Mouse (Mus musculus): ENCODE data around the gene Ank. TPM values are rescaled to one million over a fixed set of nuclear protein-coding genes. Genes with fewer than 3 reads are reported as not detected.

Ank gene
- polyA plus RNA-seq, 1 experiment from 2014 or later = 23.3 TPM

DNA sequence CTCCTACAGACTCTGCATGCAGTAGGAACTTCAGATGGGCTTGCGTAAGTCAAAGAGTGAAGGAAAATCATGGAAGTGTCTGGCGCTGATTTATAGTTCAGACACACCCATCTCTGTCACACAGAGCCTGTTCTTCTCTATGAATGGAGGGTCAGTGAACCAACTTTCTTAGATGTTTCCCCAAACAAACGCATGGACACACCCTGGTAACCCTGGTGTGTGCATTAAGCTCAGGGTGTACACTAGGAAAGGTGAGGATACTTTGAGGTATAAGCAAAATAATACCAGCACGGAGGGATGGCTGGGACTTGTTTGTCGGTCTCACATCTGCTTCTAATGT is 19.8 kb downstream of the Ank start:
- ATAC-seq (ENCODE audit: insufficient number of reproducible peaks, low FRiP score, low TSS enrichment, low read depth) = no peak
- H3K27me3 ChIP-seq = no peaks in the 10 kb centered on the region
- no peaks in the 10 kb centered on the region for H3K36me3 ChIP-seq
- H3K9me3 ChIP-seq (replicated peaks) = no peaks in the 10 kb centered on the region
- H3K4me2 ChIP-seq (replicated peaks) = peak overlapping the region; percentile 37
- peak overlapping the region; percentile 61 for H3K27ac ChIP-seq (replicated peaks)
- no peak overlapping the region for H3K9ac ChIP-seq
- peaks cover 46% of the 10 kb centered on the region for H3K4me1 ChIP-seq
- H3K4me3 ChIP-seq (replicated peaks) = peak overlapping the region; percentile 2; the same call in 1 of the 2 replicates
- 30% methylated on average over 5 of the region's 5 CpGs for WGBS

DNA sequence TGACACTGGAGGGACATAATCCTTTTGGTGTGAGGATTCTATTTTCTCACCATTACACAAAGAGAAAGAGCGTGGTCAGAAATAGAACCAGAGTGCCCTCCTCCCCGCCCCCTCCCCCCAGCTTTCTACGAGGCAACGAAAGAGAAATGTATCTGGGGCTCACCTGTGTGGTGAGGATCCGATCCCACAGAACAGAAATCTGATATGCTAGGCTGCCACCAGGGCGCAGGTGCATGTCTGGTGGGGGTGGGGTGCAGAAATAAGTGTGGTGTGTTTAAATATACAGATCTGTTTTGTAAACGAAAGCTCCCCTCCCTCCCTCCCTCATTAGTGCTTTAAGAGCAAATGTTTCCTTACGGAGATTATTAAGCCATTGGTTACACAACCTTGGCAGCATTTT is 20.6 kb downstream of the Ank start:
- Histone ChIP-seq H3K9ac (no peak overlapping the region), H3K4me1 (peaks cover 46% of the 10 kb centered on the region), H3K27me3 (no peaks in the 10 kb centered on the region), H3K27ac (replicated peaks) (0 out of 2 replicates have a peak overlapping the region, but pooled peaks have one; percentile 61), H3K4me2 (replicated peaks) (no peak overlapping the region), H3K36me3 (no peaks in the 10 kb centered on the region), H3K9me3 (replicated peaks) (no peaks in the 10 kb centered on the region), H3K4me3 (replicated peaks) (no peak overlapping the region)
- peak; percentile 26; the same call in 1 of the 2 replicates for ATAC-seq (ENCODE audit: insufficient number of reproducible peaks, low FRiP score, low TSS enrichment, low read depth)
- WGBS = 33% methylated on average over 8 of the region's 8 CpGs

DNA sequence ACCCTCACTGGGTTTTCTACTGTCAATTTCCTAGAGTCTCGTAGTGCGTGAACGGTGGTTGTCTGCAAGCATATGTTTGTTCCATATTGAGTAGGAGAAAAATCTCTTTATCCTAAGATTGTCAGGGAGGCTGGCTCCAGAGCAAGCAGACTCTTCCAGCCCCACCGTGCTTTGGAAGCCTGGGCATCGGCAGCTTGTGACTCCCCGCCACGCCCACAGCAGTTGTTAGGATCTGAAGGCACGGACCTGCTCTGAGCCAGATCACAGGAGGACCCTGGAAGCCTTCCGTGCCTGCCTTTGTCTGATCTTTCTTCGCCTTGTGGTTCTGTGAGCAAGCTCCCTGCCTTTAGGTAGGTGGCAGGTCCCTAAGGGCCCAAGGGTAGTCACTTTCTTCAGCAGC is 21.6 kb downstream of the Ank start:
- H3K27ac ChIP-seq (replicated peaks) = no peak overlapping the region
- H3K27me3 ChIP-seq = no peaks in the 10 kb centered on the region
- no peak overlapping the region for H3K9ac ChIP-seq
- WGBS = 55% methylated on average over 10 of the region's 10 CpGs
- no peak overlapping the region for H3K4me3 ChIP-seq (replicated peaks)
- H3K4me1 ChIP-seq = peaks cover 46% of the 10 kb centered on the region
- H3K4me2 ChIP-seq (replicated peaks) = no peak overlapping the region
- H3K36me3 ChIP-seq = no peaks in the 10 kb centered on the region
- H3K9me3 ChIP-seq (replicated peaks) = no peaks in the 10 kb centered on the region
- no peak for ATAC-seq (ENCODE audit: insufficient number of reproducible peaks, low FRiP score, low TSS enrichment, low read depth)

DNA sequence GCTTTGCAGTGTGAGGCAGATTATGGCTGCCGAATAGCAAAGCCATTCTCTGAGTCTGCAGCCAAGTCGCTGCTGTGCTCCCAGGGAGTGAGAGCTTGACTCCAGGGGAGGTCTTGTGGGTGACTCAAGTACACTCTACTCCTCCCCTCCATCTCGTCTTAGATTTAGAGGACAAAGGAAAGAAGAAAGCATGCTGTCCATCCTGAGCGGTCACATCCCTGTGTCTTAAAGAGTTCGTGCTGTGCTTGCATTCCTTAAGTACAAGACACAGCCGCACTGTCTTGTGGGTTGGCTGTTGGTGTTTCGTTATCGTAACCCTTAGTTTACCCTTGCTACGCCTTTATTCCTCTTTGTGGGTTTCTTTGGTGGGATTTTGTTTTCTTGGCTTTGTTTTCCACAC is 24.2 kb downstream of the Ank start:
- Histone ChIP-seq H3K4me3 (replicated peaks) (no peak overlapping the region), H3K27ac (replicated peaks) (peak overlapping the region; percentile 39; the same call in 1 of the 2 replicates), H3K4me1 (peaks cover 51% of the 10 kb centered on the region), H3K9ac (no peak overlapping the region), H3K27me3 (no peaks in the 10 kb centered on the region), H3K9me3 (replicated peaks) (no peaks in the 10 kb centered on the region), H3K4me2 (replicated peaks) (no peak overlapping the region), H3K36me3 (no peaks in the 10 kb centered on the region)
- no peak for ATAC-seq (ENCODE audit: insufficient number of reproducible peaks, low FRiP score, low TSS enrichment, low read depth)
- WGBS = 59% methylated on average over 9 of the region's 9 CpGs

DNA sequence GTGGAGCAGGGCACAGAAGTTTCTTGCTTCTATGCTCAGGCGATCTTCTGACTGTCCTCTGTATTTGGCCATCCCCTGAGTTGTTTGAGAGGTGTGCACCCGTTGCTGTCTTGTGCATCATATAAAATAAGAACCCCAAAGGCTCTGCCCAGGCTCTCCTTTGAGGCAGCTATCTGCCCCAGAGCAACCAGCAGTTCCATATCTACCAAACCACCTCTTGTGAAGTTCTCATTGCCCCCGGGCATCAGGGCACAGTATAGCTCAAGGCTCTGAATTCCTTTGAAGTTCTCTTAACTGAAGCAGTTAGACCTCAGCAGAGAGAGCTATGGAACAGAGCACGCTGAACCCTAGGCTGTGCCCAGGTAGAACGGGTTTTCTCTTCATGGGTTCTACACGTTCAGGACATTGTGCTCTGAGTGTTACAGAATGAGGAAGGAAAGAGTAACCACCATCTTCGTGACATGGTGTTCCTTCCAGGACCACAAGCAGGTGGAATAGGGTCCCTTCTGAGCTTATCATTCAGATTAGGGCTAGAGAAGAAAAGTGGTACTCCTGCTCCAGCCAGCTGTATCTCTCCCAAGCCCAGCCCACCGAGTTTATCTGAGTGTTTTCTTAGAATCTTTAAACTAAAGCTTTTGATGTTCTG is 25.1 kb downstream of the Ank start:
- H3K27ac ChIP-seq (replicated peaks) = no peak overlapping the region
- no peaks in the 10 kb centered on the region for H3K27me3 ChIP-seq
- H3K36me3 ChIP-seq = no peaks in the 10 kb centered on the region
- ATAC-seq (ENCODE audit: insufficient number of reproducible peaks, low FRiP score, low TSS enrichment, low read depth) = no peak
- H3K4me1 ChIP-seq = peaks cover 43% of the 10 kb centered on the region
- H3K9ac ChIP-seq = no peak overlapping the region
- WGBS = 83% methylated on average over 8 of the region's 8 CpGs
- no peaks in the 10 kb centered on the region for H3K9me3 ChIP-seq (replicated peaks)
- no peak overlapping the region for H3K4me2 ChIP-seq (replicated peaks)
- no peak overlapping the region for H3K4me3 ChIP-seq (replicated peaks)

DNA sequence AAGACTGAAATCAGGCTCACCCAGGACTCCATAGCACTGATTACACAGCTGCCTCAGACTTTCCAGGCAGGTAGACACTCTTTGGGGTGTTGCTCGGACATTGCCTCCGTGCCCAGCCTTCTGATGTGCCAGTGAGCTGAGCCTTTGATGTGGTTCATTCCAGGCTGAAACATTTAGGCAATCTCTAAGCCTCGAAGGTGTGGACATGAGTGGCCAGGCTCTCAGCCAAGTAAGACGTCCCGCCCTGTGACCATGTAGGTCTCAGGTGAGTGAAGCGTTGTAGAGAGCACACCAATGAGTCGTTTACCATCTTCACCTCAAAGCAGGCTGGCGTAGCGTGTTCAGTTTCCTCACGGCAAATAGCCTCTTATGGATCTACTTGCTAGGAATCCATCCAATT is 25.7 kb downstream of the Ank start:
- no peak overlapping the region for H3K4me2 ChIP-seq (replicated peaks)
- H3K4me3 ChIP-seq (replicated peaks) = no peak overlapping the region
- no peaks in the 10 kb centered on the region for H3K27me3 ChIP-seq
- H3K36me3 ChIP-seq = no peaks in the 10 kb centered on the region
- 83% methylated on average over 10 of the region's 10 CpGs for WGBS
- H3K9ac ChIP-seq = no peak overlapping the region
- ATAC-seq (ENCODE audit: insufficient number of reproducible peaks, low FRiP score, low TSS enrichment, low read depth) = no peak
- H3K27ac ChIP-seq (replicated peaks) = no peak overlapping the region
- peaks cover 43% of the 10 kb centered on the region for H3K4me1 ChIP-seq
- no peaks in the 10 kb centered on the region for H3K9me3 ChIP-seq (replicated peaks)

DNA sequence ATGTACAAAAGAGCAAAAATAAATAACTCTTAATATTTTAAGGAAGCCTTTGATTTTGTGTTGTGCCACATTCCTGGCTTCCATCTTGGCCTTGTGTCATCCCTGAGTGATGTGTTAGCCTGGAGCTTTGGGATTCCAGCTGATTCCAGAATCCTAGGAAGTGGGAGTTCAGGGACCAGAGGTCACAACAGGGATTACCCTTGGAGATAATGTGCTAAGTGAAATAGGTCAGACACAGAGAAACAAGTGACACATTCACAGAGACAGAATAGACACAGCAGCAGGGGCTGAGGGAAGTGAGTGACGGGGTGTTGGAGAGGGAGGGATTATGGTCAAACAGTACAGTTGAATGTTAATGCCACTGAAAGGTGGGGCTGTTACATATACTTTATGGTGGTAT is 26.3 kb downstream of the Ank start:
- Histone ChIP-seq H3K36me3 (no peaks in the 10 kb centered on the region), H3K4me1 (peaks cover 43% of the 10 kb centered on the region), H3K4me3 (replicated peaks) (no peak overlapping the region), H3K9ac (no peak overlapping the region), H3K4me2 (replicated peaks) (no peak overlapping the region), H3K9me3 (replicated peaks) (no peaks in the 10 kb centered on the region), H3K27me3 (no peaks in the 10 kb centered on the region), H3K27ac (replicated peaks) (no peak overlapping the region)
- no peak for ATAC-seq (ENCODE audit: insufficient number of reproducible peaks, low FRiP score, low TSS enrichment, low read depth)
- 90% methylated on average over 1 of the region's 1 CpGs for WGBS

DNA sequence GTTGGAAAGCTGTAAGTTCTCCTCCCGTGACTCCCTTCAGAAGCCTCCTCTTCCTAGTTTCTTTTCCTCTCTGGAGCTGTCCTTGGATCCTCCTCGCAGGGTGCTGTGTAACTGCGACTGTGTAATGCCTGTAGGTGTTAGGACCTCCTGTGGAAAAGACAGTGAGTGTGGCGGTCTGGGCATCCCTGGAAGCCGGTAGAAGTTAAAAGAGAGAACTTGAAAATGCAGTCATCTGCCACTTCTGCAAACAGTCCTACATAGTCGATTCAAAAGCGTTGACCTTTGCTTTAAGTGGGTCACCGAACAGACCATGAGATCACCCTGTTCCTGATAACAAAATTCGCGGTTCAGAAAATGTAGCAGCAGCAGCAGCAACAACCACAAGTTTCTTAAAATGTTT is 27.0 kb downstream of the Ank start:
- Histone ChIP-seq H3K27me3 (no peaks in the 10 kb centered on the region), H3K4me3 (replicated peaks) (no peak overlapping the region), H3K4me2 (replicated peaks) (no peak overlapping the region), H3K36me3 (no peaks in the 10 kb centered on the region), H3K9me3 (replicated peaks) (no peaks in the 10 kb centered on the region), H3K9ac (no peak overlapping the region), H3K4me1 (peaks cover 37% of the 10 kb centered on the region), H3K27ac (replicated peaks) (no peak overlapping the region)
- no peak for ATAC-seq (ENCODE audit: insufficient number of reproducible peaks, low FRiP score, low TSS enrichment, low read depth)
- 64% methylated on average over 10 of the region's 10 CpGs for WGBS

DNA sequence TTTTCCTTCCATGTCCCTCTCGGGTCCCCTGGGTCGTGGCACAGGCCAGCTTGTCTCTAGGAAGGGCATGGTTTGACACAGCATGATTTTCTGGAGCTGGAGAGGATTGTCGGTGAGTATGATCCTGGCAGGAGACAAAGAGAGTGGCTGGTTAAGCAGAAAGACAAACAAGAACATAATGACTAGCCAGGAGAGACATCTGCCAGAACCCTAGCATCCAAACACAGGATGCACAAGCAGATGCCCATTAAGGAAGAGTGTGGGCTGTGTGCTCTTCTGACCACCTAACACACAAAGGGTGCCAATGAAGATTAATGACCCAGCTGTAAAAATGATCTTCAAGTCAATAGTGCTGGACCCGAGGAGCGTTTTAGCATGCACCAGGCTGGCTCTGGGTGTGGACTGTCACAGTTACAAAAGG is 29.5 kb downstream of the Ank start:
- no peak overlapping the region for H3K4me3 ChIP-seq (replicated peaks)
- H3K27me3 ChIP-seq = no peaks in the 10 kb centered on the region
- ATAC-seq (ENCODE audit: insufficient number of reproducible peaks, low FRiP score, low TSS enrichment, low read depth) = no peak
- no peaks in the 10 kb centered on the region for H3K36me3 ChIP-seq
- H3K9ac ChIP-seq = no peak overlapping the region
- WGBS = 67% methylated on average over 5 of the region's 5 CpGs
- H3K4me1 ChIP-seq = peaks cover 23% of the 10 kb centered on the region
- no peak overlapping the region for H3K27ac ChIP-seq (replicated peaks)
- H3K9me3 ChIP-seq (replicated peaks) = no peaks in the 10 kb centered on the region
- no peak overlapping the region for H3K4me2 ChIP-seq (replicated peaks)

DNA sequence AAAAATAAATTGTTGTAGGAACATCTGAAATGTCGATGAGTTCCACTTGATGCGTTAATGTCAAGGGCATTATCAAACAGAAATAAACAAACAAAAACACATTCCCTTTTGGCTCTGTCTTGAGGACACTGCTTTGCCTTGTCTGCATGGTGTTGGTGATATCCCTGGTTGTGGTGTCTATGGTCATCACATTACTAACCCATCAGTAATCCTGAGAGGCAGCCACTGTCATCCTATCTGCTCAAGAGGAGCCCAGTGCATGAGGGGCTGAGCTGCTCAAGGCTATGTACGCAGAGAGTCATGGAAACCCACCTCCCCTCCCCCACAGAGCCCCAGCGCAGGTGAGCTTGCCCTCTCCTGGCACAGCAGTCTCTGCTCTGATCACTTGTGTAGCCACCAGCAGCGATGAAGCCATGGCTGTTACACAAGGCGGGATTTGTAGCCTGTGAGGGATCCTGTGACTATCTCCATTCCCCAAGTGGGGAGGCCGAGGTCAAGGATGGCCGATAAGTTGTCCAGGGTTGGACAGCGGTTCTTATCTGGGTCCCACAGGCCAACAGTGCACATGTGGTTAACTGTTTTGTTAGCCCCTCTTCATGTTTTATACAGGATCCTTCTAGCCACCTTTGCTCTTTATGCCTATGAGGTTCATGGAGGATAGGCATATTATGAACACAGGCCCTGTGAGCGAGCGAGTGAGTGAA is 30.3 kb downstream of the Ank start:
- H3K9me3 ChIP-seq (replicated peaks) = no peaks in the 10 kb centered on the region
- no peak overlapping the region for H3K9ac ChIP-seq
- H3K4me3 ChIP-seq (replicated peaks) = no peak overlapping the region
- H3K4me2 ChIP-seq (replicated peaks) = no peak overlapping the region
- no peak overlapping the region for H3K27ac ChIP-seq (replicated peaks)
- H3K27me3 ChIP-seq = no peaks in the 10 kb centered on the region
- ATAC-seq (ENCODE audit: insufficient number of reproducible peaks, low FRiP score, low TSS enrichment, low read depth) = no peak
- no peaks in the 10 kb centered on the region for H3K36me3 ChIP-seq
- WGBS = 77% methylated on average over 11 of the region's 11 CpGs
- H3K4me1 ChIP-seq = peaks cover 23% of the 10 kb centered on the region

DNA sequence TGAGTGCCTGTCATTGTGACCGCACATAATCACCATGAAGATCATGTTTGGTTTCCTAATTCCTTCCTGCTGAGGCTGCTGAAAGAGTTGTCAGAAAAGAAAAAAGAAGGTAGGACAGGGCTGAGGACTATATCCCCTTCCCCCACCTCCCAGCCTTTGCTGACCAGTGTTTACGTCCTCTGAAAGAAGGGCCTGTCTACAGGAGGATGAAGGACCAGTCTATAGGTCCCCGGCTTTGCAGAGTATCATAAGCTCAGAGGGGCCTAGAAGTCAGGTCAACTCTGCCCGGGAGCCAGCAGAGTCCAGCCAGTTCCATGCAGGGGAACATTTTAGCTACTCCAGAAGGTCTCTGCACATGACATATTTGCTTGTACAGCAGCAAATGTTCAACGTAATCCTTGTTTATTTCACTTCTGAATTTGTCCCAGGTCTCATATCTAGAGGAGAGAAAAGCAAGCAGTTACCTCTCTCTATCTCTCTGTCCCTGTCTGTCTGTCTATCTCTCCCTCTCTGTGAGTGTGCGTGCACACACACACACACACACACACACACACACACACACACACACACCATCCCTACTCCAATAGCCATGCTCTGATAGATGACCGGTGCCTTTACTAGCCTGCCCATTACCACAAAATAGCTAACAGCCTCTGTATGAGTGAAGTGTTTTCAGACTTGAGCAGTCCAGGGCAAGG is 31.0 kb downstream of the Ank start:
- Histone ChIP-seq H3K36me3 (no peaks in the 10 kb centered on the region), H3K4me2 (replicated peaks) (no peak overlapping the region), H3K4me1 (peaks cover 23% of the 10 kb centered on the region), H3K27ac (replicated peaks) (no peak overlapping the region), H3K9me3 (replicated peaks) (no peaks in the 10 kb centered on the region), H3K27me3 (no peaks in the 10 kb centered on the region), H3K9ac (no peak overlapping the region), H3K4me3 (replicated peaks) (no peak overlapping the region)
- 63% methylated on average over 7 of the region's 7 CpGs for WGBS
- ATAC-seq (ENCODE audit: insufficient number of reproducible peaks, low FRiP score, low TSS enrichment, low read depth) = no peak
